Mouse (Mus musculus) G1E (cell line): ENCODE results near the gene Tymp. TPM values are rescaled to one million over a fixed set of nuclear protein-coding genes. Genes with fewer than 3 reads are reported as not detected.
A peak's percentile ranks its signal among the peaks of the same experiment; 100 is the strongest.

ENCODE experiments used
- ATAC-seq: 2 replicates; pipeline ENCODE4 v1.8.0; 2016; ENCODE audit warnings: mild to moderate bottlenecking; ENCODE audit not compliant: insufficient number of reproducible peaks, poor library complexity, low FRiP score, severe bottlenecking; ENCODE audit errors: extremely low read depth
- DNase-seq: peaks from one replicate; pipeline ENCODE4 v3.0.0; 2012; ENCODE audit warnings: low spot score
- H3K27me3 ChIP-seq: 2 replicates; pipeline ENCODE4 v1.6.1; 2012; ENCODE audit warnings: mild to moderate bottlenecking, low read length, inconsistent platforms; ENCODE audit not compliant: insufficient read depth
- H3K36me3 ChIP-seq: replicated peaks from 2 replicates; pipeline ENCODE3; 2012; ENCODE audit warnings: mild to moderate bottlenecking, inconsistent platforms
- H3K4me1 ChIP-seq: 2 replicates; pipeline ENCODE4 v1.6.1; 2012; ENCODE audit warnings: low read depth, low read length, inconsistent platforms, mixed read lengths; ENCODE audit not compliant: insufficient read depth
- H3K4me3 ChIP-seq: 2 replicates; pipeline ENCODE4 v1.5.1; 2012; ENCODE audit warnings: low read depth, mild to moderate bottlenecking, inconsistent platforms, low read length, moderate library complexity, mixed read lengths
- H3K9me3 ChIP-seq: replicated peaks from 2 replicates; pipeline ENCODE4 v1.6.1; 2012; ENCODE audit warnings: inconsistent platforms
- CTCF ChIP-seq: IDR thresholded peaks from 2 replicates; pipeline ENCODE4 v1.5.1; 2012; ENCODE audit warnings: low read depth, low read length, inconsistent platforms, mixed read lengths
- GATA1 ChIP-seq: IDR thresholded peaks from 2 replicates; pipeline ENCODE4 v1.6.1; 2012; ENCODE audit warnings: borderline replicate concordance, low read length, inconsistent platforms, mixed read lengths
- GATA2 ChIP-seq: IDR thresholded peaks from 2 replicates; pipeline ENCODE4 v1.6.1; 2012; ENCODE audit warnings: low read depth, low read length, inconsistent platforms, borderline replicate concordance
- POLR2AphosphoS5 ChIP-seq: IDR thresholded peaks from 2 replicates; pipeline ENCODE4 v1.6.1; 2012; ENCODE audit warnings: low read depth, low read length, inconsistent platforms; ENCODE audit not compliant: insufficient replicate concordance
- TAL1 ChIP-seq: conservative IDR thresholded peaks from 2 replicates; pipeline ENCODE4 v1.6.1; 2012; ENCODE audit warnings: low read depth, low read length, inconsistent platforms, mixed read lengths
- polyA plus RNA-seq: library from polyadenylated mRNA; stranded (reverse); fragments of >175 nt; gene quantifications from 2 replicates; pipeline ENCODE4 v1.2.3, GENCODE M21; 2012
- total RNA-seq, 2 experiments: library from RNA; stranded (forward) in 1 of 2; stranded (reverse) in 1 of 2; fragments of 200-1000 nt in 1 of 2; fragments of >200 nt in 1 of 2; fragmentation: Nextera tagmentation in 1 of 2; gene quantifications; 2 replicates each; pipeline ENCODE4 v1.2.3; 2014 to 2017

Gene Tymp
- total and polyA plus RNA-seq, 3 experiments, result 0.27 to 0.69 TPM; not detected in 1

GRCm38 (mm10) chr15:89390081-89390480 is 13.2 kb upstream of the Tymp start:
- Histone ChIP-seq H3K36me3 (no peaks in the 10 kb centered on the region), H3K27me3 (peaks cover 51% of the 10 kb centered on the region), H3K4me3 (no peak overlapping the region), H3K4me1 (no peaks in the 10 kb centered on the region), H3K9me3 (no peaks in the 10 kb centered on the region)
- TF ChIP-seq GATA1, result no peak
- no peak for TF ChIP-seq CTCF
- no peak for TF ChIP-seq POLR2AphosphoS5
- TF ChIP-seq GATA2, result no peak
- no peak for TF ChIP-seq TAL1
- ATAC-seq, result no peak
- DNase-seq, result no peak

GRCm38 (mm10) chr15:89387127-89387526 is 10.3 kb upstream of the Tymp start:
- DNase-seq (no peak), ATAC-seq (no peak)
- H3K36me3 ChIP-seq, result no peaks in the 10 kb centered on the region
- no peaks in the 10 kb centered on the region for H3K4me1 ChIP-seq
- TF ChIP-seq TAL1 (no peak), CTCF (no peak), GATA1 (no peak), GATA2 (no peak), POLR2AphosphoS5 (no peak)
- H3K9me3 ChIP-seq, result no peaks in the 10 kb centered on the region
- H3K27me3 ChIP-seq, result peaks cover 62% of the 10 kb centered on the region
- no peak overlapping the region for H3K4me3 ChIP-seq

GRCm38 (mm10) chr15:89384617-89385016 is 7.8 kb upstream of the Tymp start, which contains the start of gene Klhdc7b:
TSS of gene Klhdc7b (plus strand) at chr15:89384917.
- no peak for DNase-seq
- Histone ChIP-seq H3K36me3 (no peaks in the 10 kb centered on the region), H3K9me3 (no peaks in the 10 kb centered on the region), H3K27me3 (peaks cover 49% of the 10 kb centered on the region), H3K4me1 (no peaks in the 10 kb centered on the region), H3K4me3 (no peak within 1 kb of the TSS)
- no peak for TF ChIP-seq GATA1
- ATAC-seq, result no peak

GRCm38 (mm10) chr15:89379429-89379828 is 2.6 kb upstream of the Tymp start:
- peaks cover 9% of the 10 kb centered on the region for H3K36me3 ChIP-seq
- no peak overlapping the region for H3K4me3 ChIP-seq
- peaks cover 17% of the 10 kb centered on the region; the same call in 1 of the 2 replicates for H3K27me3 ChIP-seq
- no peak for ATAC-seq
- H3K9me3 ChIP-seq, result peaks cover 20% of the 10 kb centered on the region
- TF ChIP-seq CTCF, result no peak
- no peak for TF ChIP-seq GATA1
- TF ChIP-seq TAL1, result no peak
- TF ChIP-seq POLR2AphosphoS5, result no peak
- TF ChIP-seq GATA2, result no peak
- H3K4me1 ChIP-seq, result peaks cover 6% of the 10 kb centered on the region
- DNase-seq, result peak; percentile 18

GRCm38 (mm10) chr15:89378831-89379401 is 2.1 kb upstream of the Tymp start, which contains the start of gene Odf3b:
TSS of gene Odf3b (minus strand) at chr15:89379282.
- no peak within 1 kb of the TSS; the same call in 1 of the 2 replicates for H3K4me3 ChIP-seq
- ATAC-seq, result no peak

GRCm38 (mm10) chr15:89377938-89378828 is 1.3 kb upstream of the Tymp start:
- peaks cover 16% of the 10 kb centered on the region for H3K4me1 ChIP-seq
- H3K36me3 ChIP-seq, result peaks cover 10% of the 10 kb centered on the region
- H3K9me3 ChIP-seq, result peaks cover 20% of the 10 kb centered on the region
- no peak overlapping the region; the same call in 1 of the 2 replicates for H3K4me3 ChIP-seq
- DNase-seq, result no peak
- no peak for ATAC-seq
- no peak for TF ChIP-seq CTCF
- TF ChIP-seq GATA1, result no peak
- TF ChIP-seq TAL1, result no peak
- no peak for TF ChIP-seq POLR2AphosphoS5
- TF ChIP-seq GATA2, result no peak
- peaks cover 11% of the 10 kb centered on the region; the same call in 1 of the 2 replicates for H3K27me3 ChIP-seq

More at GRCm38 (mm10) chr15:89378831-89379401, 2.1 kb upstream of the Tymp start, which contains the start of gene Odf3b:
- no peak for DNase-seq
- TF ChIP-seq TAL1 (no peak), POLR2AphosphoS5 (no peak), CTCF (no peak), GATA1 (no peak), GATA2 (no peak)
- peaks cover 10% of the 10 kb centered on the region for H3K4me1 ChIP-seq
- H3K9me3 ChIP-seq, result peaks cover 20% of the 10 kb centered on the region
- H3K36me3 ChIP-seq, result peaks cover 9% of the 10 kb centered on the region
- H3K27me3 ChIP-seq, result peaks cover 14% of the 10 kb centered on the region; the same call in 1 of the 2 replicates
